Mouse (Mus musculus) ES-E14 (cell line): ENCODE measurements at regions not wholly inside any gene's neighbourhood (a gene's known extent, or its start where the extent isn't known, plus 50 kb on each side); places are given as distances from the start of the nearest gene placed in this dataset.

Experiments
- DNase-seq: peaks from one replicate; pipeline ENCODE4 v3.0.0-alpha.2; 2013; ENCODE audit warnings: low read depth, low spot score
- H3K27ac ChIP-seq: 2 replicates; pipeline ENCODE4 v1.5.1; 2012; ENCODE audit warnings: low read depth, mild to moderate bottlenecking, low read length, moderate library complexity, mixed read lengths; ENCODE audit not compliant: poor library complexity, insufficient read depth, severe bottlenecking
- H3K36me3 ChIP-seq: 2 replicates; pipeline ENCODE4 v1.6.1; 2012; ENCODE audit warnings: mild to moderate bottlenecking, low read length, moderate library complexity, mixed read lengths; ENCODE audit not compliant: control insufficient read depth, poor library complexity, insufficient read depth, severe bottlenecking
- H3K4me1 ChIP-seq, 2 experiments: fragments of 150-350 bp in 1 of 2; sonication (generic) in 1 of 2; 2 replicates each; pipeline ENCODE4 v1.6.1; 2012; ENCODE audit warnings: low read length in 2 of 2, mild to moderate bottlenecking in 1 of 2, mixed read lengths in 1 of 2; ENCODE audit not compliant: control insufficient read depth in 2 of 2, insufficient read depth in 2 of 2, poor library complexity in 1 of 2
- H3K4me3 ChIP-seq, 2 experiments: fragments of 150-350 bp in 1 of 2; sonication (generic) in 1 of 2; 2 replicates each; pipeline ENCODE4 v1.5.1; 2012; ENCODE audit warnings: low read length in 2 of 2, low read depth in 1 of 2, mild to moderate bottlenecking in 1 of 2, mixed read lengths in 1 of 2; ENCODE audit not compliant: insufficient read depth in 1 of 2, poor library complexity in 1 of 2, severe bottlenecking in 1 of 2
- H3K9ac ChIP-seq: 2 replicates; pipeline ENCODE4 v1.6.1; 2012; ENCODE audit warnings: low read depth, mild to moderate bottlenecking, low read length, mixed read lengths; ENCODE audit not compliant: poor library complexity, insufficient read depth, severe bottlenecking
- H3K9me3 ChIP-seq: fragments of 150-350 bp; sonication (generic); 2 replicates; pipeline ENCODE4 v1.6.1; 2012; ENCODE audit warnings: low read depth, mild to moderate bottlenecking, low read length; ENCODE audit not compliant: control insufficient read depth, insufficient read depth
- CHD2 ChIP-seq: IDR thresholded peaks from 2 replicates; pipeline ENCODE4 v1.6.1; 2014; ENCODE audit warnings: mild to moderate bottlenecking, low read depth, low read length, inconsistent platforms
- HCFC1 ChIP-seq: IDR thresholded peaks from 2 replicates; pipeline ENCODE4 v1.6.1; 2012; ENCODE audit warnings: low read length, inconsistent platforms, borderline replicate concordance; ENCODE audit not compliant: insufficient read depth
- MAFK ChIP-seq: IDR thresholded peaks from 2 replicates; pipeline ENCODE4 v1.6.1; 2014; ENCODE audit warnings: mild to moderate bottlenecking, low read depth, low read length, inconsistent platforms; ENCODE audit not compliant: insufficient read depth
- ZC3H11A ChIP-seq: IDR thresholded peaks from 2 replicates; pipeline ENCODE4 v1.6.1; 2012; ENCODE audit warnings: low read depth, mild to moderate bottlenecking, inconsistent platforms, low read length, borderline replicate concordance
- ZNF384 ChIP-seq: IDR thresholded peaks from 2 replicates; pipeline ENCODE4 v1.6.1; 2012; ENCODE audit warnings: low read depth, low read length, inconsistent platforms
- in situ Hi-C, 2 experiments: fragments of 600-800 bp; cut with MboI; formaldehyde crosslinking; loops; one replicate each; pipeline ENCODE4 v1.15.1; 2025; ENCODE audit warnings: low sequenced_read_pairs in 2 of 2, inconsistent platforms in 1 of 2; ENCODE audit not compliant: unreplicated experiment in 2 of 2

DNA sequence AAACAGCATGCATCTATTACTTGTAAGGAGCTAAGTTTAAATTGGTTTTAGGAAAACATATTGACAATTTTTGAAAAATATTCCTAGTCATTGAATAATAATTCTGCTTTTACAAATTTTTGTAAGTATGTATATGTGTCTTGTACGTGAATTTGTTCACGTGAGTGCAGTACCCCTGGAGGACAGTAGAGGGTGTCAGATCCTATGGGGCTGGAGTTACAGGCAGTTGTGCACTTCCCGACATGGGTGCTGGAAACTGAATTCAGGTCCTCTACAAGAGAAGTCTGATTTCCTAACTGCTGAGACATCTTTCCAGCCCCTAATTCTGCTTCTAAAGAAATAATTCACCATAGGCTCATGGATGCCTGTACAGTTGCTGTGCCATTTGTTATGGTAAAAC lies 75.7 kb upstream of the Ifngr1 start:
- no peaks in the 10 kb centered on the region for H3K36me3 ChIP-seq
- H3K4me1 ChIP-seq, result no peaks in the 10 kb centered on the region
- no peak for DNase-seq
- in situ Hi-C loops, result loop anchor here in 1 of 2 experiments (25.0 kb wide), 1 partner anchor 279 kb away; no protein-coding TSS in a partner anchor
- TF ChIP-seq ZC3H11A, result no peak
- no peak for TF ChIP-seq ZNF384
- TF ChIP-seq CHD2, result no peak
- TF ChIP-seq HCFC1, result no peak
- no peak overlapping the region for H3K9ac ChIP-seq
- no peaks in the 10 kb centered on the region for H3K9me3 ChIP-seq
- H3K4me3 ChIP-seq, result no peak overlapping the region
- H3K27ac ChIP-seq, result no peak overlapping the region

DNA sequence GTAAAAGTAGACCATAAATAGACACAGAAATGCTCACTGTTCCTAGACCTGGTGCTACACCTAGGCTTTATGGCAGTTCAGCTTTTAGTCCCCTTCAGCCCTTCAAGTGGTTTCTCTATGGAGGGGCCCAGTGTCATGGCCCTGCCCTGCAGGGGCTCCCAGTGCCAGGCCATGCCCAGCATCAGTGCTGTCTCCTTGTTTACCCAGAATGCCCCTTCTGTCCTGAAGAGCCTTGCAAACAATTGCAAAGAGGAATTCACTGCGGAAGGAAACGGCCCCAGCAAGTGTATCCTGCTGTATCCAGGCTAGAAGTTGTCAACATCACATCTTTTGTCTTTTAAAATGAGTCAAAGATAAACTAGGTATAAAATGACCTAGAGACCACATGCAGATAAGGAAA lies 74.7 kb upstream of the Ifngr1 start:
- no peak for TF ChIP-seq ZC3H11A
- TF ChIP-seq HCFC1, result no peak
- TF ChIP-seq ZNF384, result no peak
- TF ChIP-seq MAFK, result no peak
- TF ChIP-seq CHD2, result no peak
- no peak overlapping the region for H3K27ac ChIP-seq
- in situ Hi-C loops, result loop anchor here in 1 of 2 experiments (25.0 kb wide), 1 partner anchor 280 kb away; no protein-coding TSS in a partner anchor
- DNase-seq, result no peak
- H3K4me3 ChIP-seq, result no peak overlapping the region
- H3K9me3 ChIP-seq, result no peaks in the 10 kb centered on the region
- H3K4me1 ChIP-seq, result no peaks in the 10 kb centered on the region
- H3K9ac ChIP-seq, result no peak overlapping the region
- H3K36me3 ChIP-seq, result no peaks in the 10 kb centered on the region

DNA sequence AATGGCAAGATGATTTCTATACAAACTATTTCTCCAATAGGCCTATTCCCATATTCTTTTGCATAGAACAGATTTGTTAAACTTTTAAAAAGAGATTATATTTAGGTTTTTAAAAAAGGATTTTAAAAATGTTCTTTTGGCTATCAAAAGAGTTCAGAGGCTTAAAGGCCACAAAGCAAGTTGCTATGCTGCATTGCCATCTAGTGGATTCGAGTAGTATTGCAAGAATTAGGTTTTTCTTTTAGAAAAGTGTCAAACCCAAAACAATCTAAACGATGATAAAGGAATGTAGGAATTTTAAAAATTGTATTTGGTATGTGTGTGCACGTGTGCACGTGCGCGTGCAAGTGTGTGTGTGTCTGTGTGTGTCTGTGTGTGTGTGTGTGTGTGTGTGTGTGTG lies 73.0 kb upstream of the Ifngr1 start:
- no peaks in the 10 kb centered on the region for H3K36me3 ChIP-seq
- no peak overlapping the region for H3K9ac ChIP-seq
- no peak overlapping the region for H3K4me3 ChIP-seq
- DNase-seq, result peak; percentile 36
- in situ Hi-C loops, result loop anchor here in 1 of 2 experiments (25.0 kb wide), 1 partner anchor 281 kb away; no protein-coding TSS in a partner anchor
- no peaks in the 10 kb centered on the region for H3K4me1 ChIP-seq
- TF ChIP-seq MAFK, result no peak
- peak; percentile 83 for TF ChIP-seq ZC3H11A
- no peak for TF ChIP-seq ZNF384
- no peaks in the 10 kb centered on the region for H3K9me3 ChIP-seq
- no peak overlapping the region for H3K27ac ChIP-seq

DNA sequence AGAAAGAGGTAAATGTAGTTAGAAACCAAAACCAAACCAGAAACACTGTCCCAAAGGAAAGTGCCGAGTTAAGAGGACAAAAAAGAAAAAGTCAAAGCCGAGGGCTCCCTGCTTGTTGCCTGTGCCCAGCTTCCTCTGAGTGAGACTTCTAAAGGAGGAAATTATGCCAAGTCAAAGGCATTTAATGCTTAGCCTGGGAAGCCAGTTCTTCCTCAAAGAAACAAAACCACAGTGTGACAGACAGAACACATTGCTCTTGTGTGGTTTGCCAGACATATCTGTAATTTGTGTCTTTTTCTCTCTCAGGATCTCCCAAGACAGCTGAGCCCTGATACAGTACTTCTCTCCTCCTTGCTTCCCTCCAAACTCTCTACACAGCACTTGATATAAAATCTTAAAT lies 69.6 kb upstream of the Ifngr1 start:
- TF ChIP-seq MAFK (no peak), ZC3H11A (no peak), ZNF384 (no peak), CHD2 (no peak), HCFC1 (no peak)
- DNase-seq, result no peak
- Histone ChIP-seq H3K27ac (no peak overlapping the region), H3K9me3 (no peaks in the 10 kb centered on the region), H3K4me1 (no peaks in the 10 kb centered on the region), H3K9ac (no peak overlapping the region), H3K36me3 (no peaks in the 10 kb centered on the region), H3K4me3 (no peak overlapping the region)
- in situ Hi-C loops, result loop anchor here in 1 of 2 experiments (25.0 kb wide), 1 partner anchor 285 kb away; no protein-coding TSS in a partner anchor

DNA sequence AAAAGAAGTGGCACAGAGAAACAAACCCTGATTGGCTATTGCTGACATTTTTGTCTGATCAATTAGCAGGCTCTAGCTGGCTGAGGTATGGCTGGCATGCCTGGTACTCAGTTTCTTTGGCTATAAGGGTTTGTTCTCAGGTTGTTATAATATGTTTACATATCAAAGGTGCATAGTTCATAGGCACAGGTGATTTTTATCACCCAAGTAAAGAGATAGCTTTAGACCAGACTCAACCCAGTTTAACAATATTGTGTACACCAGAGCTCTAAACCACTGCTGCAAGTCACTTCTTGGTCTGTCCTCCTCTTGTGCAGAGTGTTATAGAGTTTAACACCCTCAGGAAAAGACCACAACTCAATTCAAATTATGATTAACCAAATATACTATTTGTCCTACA lies 65.8 kb upstream of the Ifngr1 start:
- Histone ChIP-seq H3K36me3 (no peaks in the 10 kb centered on the region), H3K27ac (no peak overlapping the region), H3K9ac (no peak overlapping the region), H3K4me1 (no peaks in the 10 kb centered on the region), H3K4me3 (no peak overlapping the region), H3K9me3 (no peaks in the 10 kb centered on the region)
- TF ChIP-seq ZC3H11A, result no peak
- TF ChIP-seq ZNF384, result no peak
- TF ChIP-seq HCFC1, result no peak
- no peak for TF ChIP-seq MAFK
- no peak for TF ChIP-seq CHD2
- in situ Hi-C loops, result no loop called here
- no peak for DNase-seq
